15 mouse cellular contexts compared by ENCODE assay signal in genomic region chr5:18137450-18138061, GRCm38 (mm10).
A peak's percentile ranks its signal among the peaks of the same experiment; 100 is the strongest.
DNase-seq lines count a peak whose midpoint lies in the region; ATAC-seq lines count a peak whose summit lies in the region.
"Had no signal": no experiment of that assay in that cellular context is flagged by ENCODE, and none has a peak within 500 bp of the region (broad histone marks: within the 10 kb centered on the region; RNA-seq: fewer than 3 reads in every experiment).

No protein-coding gene starts in this region.

- peak; percentile 6 for DNase-seq in kidney, postnatal 14 days
- DNase-seq in kidney, adult 11 months = no peak
- DNase-seq in Muller cell, postnatal 12 days (ENCODE audit: inconsistent ontology term) = peak; percentile 79
- DNase-seq in fat pad, adult 2 months (ENCODE audit: extremely low read depth, low read depth, low spot score) = peak; percentile 52
- peak; percentile 16 to 35 for DNase-seq in left cerebral cortex, postnatal 25 days (ENCODE audit: low spot score in 2 of 2)
- DNase-seq in gastrocnemius, adult 18-20 months (ENCODE audit: low spot score) = no peak
- no peak for DNase-seq in embryo, embryonic 10.5 days (ENCODE audit: low spot score)
- DNase-seq: cerebellum, postnatal 14 days; gastrocnemius, postnatal 14 days; heart, postnatal 14 days; kidney, postnatal 25 days; lung, adult 18-20 months; retina, postnatal 1 day; thymus, adult 18-20 months had no signal

- ATAC-seq in inflammation-experienced regulatory T-cells, adult 6 months = no peak

- intact Hi-C loops in left cerebral cortex, postnatal 25 days (cut with DNase I) = no loop called here

Comparison
In these comparisons a context has a peak if more than half of its experiments do, and no peak if none do; other contexts are left out.
1. DNase-seq: peak in kidney, postnatal 14 days (single experiment), Muller cell, postnatal 12 days (single experiment), fat pad, adult 2 months (single experiment) and left cerebral cortex, postnatal 25 days (2 of 2); none in kidney, adult 11 months (single experiment), gastrocnemius, adult 18-20 months (single experiment) and embryo, embryonic 10.5 days (single experiment).